Mouse (Mus musculus) heart, postnatal 4 days (tissue): ENCODE measurements around the gene Olfr531. TPM values are rescaled to one million over a fixed set of nuclear protein-coding genes. Genes with fewer than 3 reads are reported as not detected.

Experiments
- DNase-seq: peaks from one replicate; pipeline ENCODE4 v3.0.0; 2021
- total RNA-seq, 2 experiments: library from RNA; stranded (reverse); gene quantifications; 2 replicates each; pipeline ENCODE4 v1.2.3; 2021

Gene Olfr531
- total RNA-seq = not detected

GRCm38 (mm10) chr7:140402818-140403217, at the start of gene Olfr531:
Gene Olfr531, minus strand, starts transcription at chr7:140402918.
- DNase-seq = no peak

DNA sequence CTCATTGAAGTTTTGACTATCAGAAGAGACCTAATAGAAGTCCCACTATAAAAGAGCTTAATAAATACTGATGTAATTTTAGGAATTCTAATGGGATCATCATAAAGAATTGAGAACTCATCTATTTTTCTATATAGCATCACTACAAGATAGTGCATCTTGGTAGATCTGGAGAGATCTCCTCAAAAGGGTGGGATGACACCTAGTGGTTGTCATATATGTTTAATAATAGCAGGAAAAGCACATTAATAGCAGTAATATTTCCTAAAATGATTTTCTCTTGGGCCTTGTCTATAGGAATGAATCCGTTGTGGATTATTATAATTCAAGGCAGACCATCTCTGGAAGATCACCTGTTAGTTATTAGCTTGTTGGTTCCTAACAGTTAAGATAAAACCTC, 40.4 kb upstream of the Olfr531 start:
- no peak for DNase-seq

- no peak for DNase-seq
Observed at GRCm38 (mm10) chr7:140421539-140421938, 18.8 kb upstream of the Olfr531 start, which contains the start of gene Olfr532. Gene Olfr532, minus strand, starts transcription at chr7:140421639.

DNA sequence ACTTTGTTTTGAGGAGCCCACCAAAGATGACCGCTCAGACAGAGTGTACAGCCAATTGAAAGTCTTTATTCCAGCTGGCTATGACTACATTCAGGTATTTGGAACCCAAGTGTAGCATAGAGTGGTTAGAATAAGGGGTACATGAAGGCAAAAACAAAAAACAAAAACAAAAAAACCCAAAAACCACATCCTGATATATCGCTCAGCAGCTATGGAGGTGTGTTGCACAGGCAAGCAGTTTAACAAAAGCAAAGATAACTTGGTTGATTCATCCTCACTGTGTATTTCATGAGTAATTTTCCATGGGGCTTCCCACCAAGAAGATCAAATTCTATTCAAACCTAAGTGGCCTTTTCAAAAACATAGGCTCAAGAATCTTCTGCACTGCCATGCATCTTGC, 25.8 kb downstream of the Olfr531 start:
- no peak for DNase-seq

DNA sequence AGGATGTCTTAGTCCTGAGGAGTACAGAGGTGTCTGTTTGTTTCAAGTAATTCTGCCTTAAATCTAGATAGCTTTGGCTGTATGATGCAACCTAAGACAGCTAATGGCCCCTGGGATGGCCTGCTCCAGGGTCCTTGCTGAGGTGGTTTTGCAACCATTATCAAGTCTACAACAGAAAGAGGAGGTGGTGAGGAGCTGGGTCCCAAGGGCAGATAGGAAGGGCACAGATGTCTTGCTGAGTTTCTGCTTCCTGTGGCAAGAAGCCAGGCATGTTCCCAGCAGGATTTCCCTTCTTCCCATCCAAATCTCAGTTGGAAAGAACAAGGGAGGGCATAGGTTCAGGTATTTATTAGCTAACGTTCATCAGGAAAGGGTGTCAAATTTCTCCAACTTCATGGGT, 26.5 kb downstream of the Olfr531 start, which contains the start of gene Olfr530:
Olfr530 (minus strand) TSS at position 101 of the 400 bp plus-strand sequence.
- DNase-seq = no peak

- DNase-seq = no peak
Observed at GRCm38 (mm10) chr7:140374300-140374699, 28.4 kb downstream of the Olfr531 start.

- DNase-seq = no peak
Observed at GRCm38 (mm10) chr7:140361571-140361970, 41.1 kb downstream of the Olfr531 start, which contains the start of gene Olfr60. Gene Olfr60, minus strand, starts transcription at chr7:140361671.

Other genes with a start within 250 kb of the Olfr531 start
- under 1 TPM; 0.17 to 0.27 TPM for gene Sprn, start 248.0 kb downstream of the Olfr531 start, total RNA-seq
- gene Olfr522, start 238.2 kb downstream of the Olfr531 start, total RNA-seq = not detected
- not detected for gene Olfr523, start 229.7 kb downstream of the Olfr531 start, total RNA-seq
- not detected for gene Olfr524, start 197.0 kb downstream of the Olfr531 start, total RNA-seq
- gene Cd163l1, start 184.7 kb downstream of the Olfr531 start, total RNA-seq = under 1 TPM in 1 of 2 experiments, not detected in 1; 0.07 TPM
- gene 5830411N06Rik, start 155.6 kb downstream of the Olfr531 start, total RNA-seq = not detected
- gene Olfr525, start 82.1 kb downstream of the Olfr531 start, total RNA-seq = not detected
- gene Olfr527, start 68.9 kb downstream of the Olfr531 start, total RNA-seq = not detected
- gene Olfr60, start 41.2 kb downstream of the Olfr531 start, total RNA-seq = not detected
- gene Olfr530, start 26.6 kb downstream of the Olfr531 start, total RNA-seq = not detected
- not detected for gene Olfr532, start 18.7 kb upstream of the Olfr531 start, total RNA-seq
- gene Olfr533, start 60.5 kb upstream of the Olfr531 start, total RNA-seq = not detected
- not detected for gene Olfr535, start 81.3 kb upstream of the Olfr531 start, total RNA-seq
- gene Olfr536, start 104.5 kb upstream of the Olfr531 start, total RNA-seq = not detected
- gene Olfr538, start 165.0 kb upstream of the Olfr531 start, total RNA-seq = not detected
- not detected for gene Olfr46, start 198.4 kb upstream of the Olfr531 start, total RNA-seq
- not detected for gene Olfr61, start 226.1 kb upstream of the Olfr531 start, total RNA-seq
- gene Olfr53, start 243.5 kb upstream of the Olfr531 start, total RNA-seq = not detected